8 mouse cellular contexts compared by ENCODE assay signal in the genomic region with DNA sequence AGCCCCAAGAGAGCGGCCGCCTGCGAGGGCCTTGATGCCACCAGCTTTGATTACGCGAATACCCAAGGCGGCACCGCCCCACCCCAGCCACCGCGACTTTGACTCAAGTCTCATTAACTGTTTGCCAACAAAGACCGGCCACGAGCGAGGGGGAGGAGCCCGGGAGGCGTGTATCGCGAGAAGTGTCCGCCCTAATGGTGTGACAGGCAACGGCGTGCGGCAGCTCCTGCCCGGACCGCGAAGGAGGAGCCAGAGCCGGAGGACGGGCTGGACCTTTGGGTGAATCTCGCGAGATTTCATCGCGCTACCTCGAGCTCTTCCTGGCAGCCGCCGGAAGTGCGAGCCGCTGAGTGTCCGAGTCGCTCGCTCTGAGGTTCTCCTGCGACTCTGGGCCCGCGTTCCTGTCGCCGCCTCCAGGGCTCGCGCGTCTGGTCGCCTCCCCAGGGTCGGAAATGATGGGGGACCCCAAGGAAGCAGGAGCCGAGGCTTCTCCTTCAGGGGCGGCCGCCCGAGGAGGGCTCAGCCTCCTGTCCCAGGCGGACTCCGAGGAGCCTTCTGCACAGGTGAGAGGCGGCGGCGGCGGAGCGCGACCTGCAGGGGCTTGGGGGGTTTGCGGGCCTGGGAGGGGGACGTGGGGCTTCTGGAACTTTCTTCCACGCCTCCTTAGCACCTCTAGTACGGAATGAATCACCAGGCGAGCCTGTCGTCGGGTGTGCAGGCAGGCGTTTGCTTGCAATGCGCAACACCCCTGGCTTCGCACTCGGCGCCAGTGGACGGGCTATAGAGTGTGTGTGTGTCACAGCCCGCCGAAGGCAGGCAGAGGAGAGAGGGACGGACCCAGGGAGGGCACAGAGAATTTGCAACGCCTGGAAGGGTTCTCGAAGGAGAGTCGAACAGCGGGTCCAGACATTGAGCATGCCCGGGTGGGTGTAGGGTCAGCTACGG. TPM values are rescaled to one million over a fixed set of nuclear protein-coding genes. Genes with fewer than 3 reads are reported as not detected.
DNase-seq lines count a peak whose midpoint lies in the region; ATAC-seq and TF ChIP-seq lines count a peak whose summit lies in the region.

A gene (plus strand): TSS at position 183 of the 945 bp plus-strand sequence.

- DNase-seq in G1E (ENCODE audit: low spot score), result peak; percentile 93
- DNase-seq in cerebellum, adult 18-20 months, result peak; percentile 94 to 97
- DNase-seq in heart, postnatal 36 days, result peak; percentile 94 to 95
- DNase-seq in layer of hippocampus, adult 2 months (ENCODE audit: low spot score in 2 of 2), result peak; percentile 93 to 97
- peak; percentile 100 for DNase-seq in lung, embryonic 14.5 days
- DNase-seq in thymus, adult 2 months, result peak; percentile 91

- WGBS in forebrain, embryonic 16.5 days, result under 1% methylated on average over 81 of the region's 81 CpGs
- under 1% methylated on average over 75 of the region's 81 CpGs for WGBS in lung, embryonic 14.5 days
- under 1% methylated on average over 81 of the region's 81 CpGs for WGBS in olfactory bulb, adult 2 months
- WGBS in thymus, adult 2 months, result under 1% methylated on average over 81 of the region's 81 CpGs

- peaks cover 2% of the 10 kb centered on the region; the same call in 1 of the 2 replicates for H3K27me3 ChIP-seq in G1E (ENCODE audit: insufficient read depth, low read length)
- no peaks in the 10 kb centered on the region for H3K27me3 ChIP-seq in forebrain, embryonic 16.5 days (replicated peaks; ENCODE audit: control insufficient read depth, insufficient read depth, low read length)
- no peaks in the 10 kb centered on the region for H3K27me3 ChIP-seq in lung, embryonic 14.5 days (ENCODE audit: insufficient read depth, low read length)
- no peaks in the 10 kb centered on the region for H3K27me3 ChIP-seq in thymus, adult 2 months (ENCODE audit: control insufficient read depth, insufficient read depth, low read length)

- peaks cover 19% of the 10 kb centered on the region for H3K4me1 ChIP-seq in G1E (ENCODE audit: insufficient read depth, low read depth, low read length)
- H3K4me1 ChIP-seq in forebrain, embryonic 16.5 days (replicated peaks; ENCODE audit: control insufficient read depth, insufficient read depth, low read length), result peaks cover 16% of the 10 kb centered on the region
- no peaks in the 10 kb centered on the region for H3K4me1 ChIP-seq in lung, embryonic 14.5 days (ENCODE audit: insufficient read depth)
- H3K4me1 ChIP-seq in olfactory bulb, adult 2 months (ENCODE audit: control insufficient read depth, insufficient read depth, low read length), result peaks cover 3% of the 10 kb centered on the region
- peaks cover 6% of the 10 kb centered on the region for H3K4me1 ChIP-seq in thymus, adult 2 months (replicated peaks; ENCODE audit: control insufficient read depth, insufficient read depth, low read length)

- H3K4me3 ChIP-seq in G1E (ENCODE audit: low read depth, low read length), result peak within 1 kb of the TSS; percentile 94
- H3K4me3 ChIP-seq in forebrain, embryonic 16.5 days (replicated peaks; ENCODE audit: low read length), result peak within 1 kb of the TSS; percentile 90
- H3K4me3 ChIP-seq in layer of hippocampus, adult 2 months, result peak within 1 kb of the TSS; percentile 87
- peak within 1 kb of the TSS; percentile 83 for H3K4me3 ChIP-seq in lung, embryonic 14.5 days (ENCODE audit: low read depth, low read length)
- peak within 1 kb of the TSS; percentile 81 for H3K4me3 ChIP-seq in olfactory bulb, adult 2 months (ENCODE audit: insufficient read depth, low read depth, low read length)
- H3K4me3 ChIP-seq in thymus, adult 2 months (ENCODE audit: control insufficient read depth, insufficient read depth, low read length), result peak within 1 kb of the TSS; percentile 73

- peaks cover 34% of the 10 kb centered on the region for H3K36me3 ChIP-seq in G1E (replicated peaks)
- H3K36me3 ChIP-seq in forebrain, embryonic 16.5 days (ENCODE audit: control insufficient read depth, insufficient read depth), result peaks cover 18% of the 10 kb centered on the region
- H3K36me3 ChIP-seq in lung, embryonic 14.5 days (ENCODE audit: insufficient read depth), result peaks cover 32% of the 10 kb centered on the region
- H3K36me3 ChIP-seq in thymus, adult 2 months (ENCODE audit: control insufficient read depth, insufficient read depth, low read length), result peaks cover 19% of the 10 kb centered on the region

- H3K9ac ChIP-seq in forebrain, embryonic 16.5 days (replicated peaks; ENCODE audit: low read depth, low read length), result peak within 1 kb of the TSS; percentile 90
- peak within 1 kb of the TSS; percentile 88 for H3K9ac ChIP-seq in lung, embryonic 14.5 days

- no peaks in the 10 kb centered on the region for H3K9me3 ChIP-seq in G1E (replicated peaks)
- H3K9me3 ChIP-seq in forebrain, embryonic 16.5 days (ENCODE audit: control insufficient read depth, low read length), result no peaks in the 10 kb centered on the region
- no peaks in the 10 kb centered on the region for H3K9me3 ChIP-seq in lung, embryonic 14.5 days (ENCODE audit: low read depth, low read length)

- no peak for TF ChIP-seq CTCF in G1E (IDR thresholded peaks at IDR 0.05; ENCODE audit: low read depth, low read length)
- TF ChIP-seq CTCF in layer of hippocampus, adult 2 months (conservative IDR thresholded peaks at IDR 0.05), result no peak
- TF ChIP-seq CTCF in lung, embryonic 14.5 days (IDR thresholded peaks at IDR 0.05; ENCODE audit: low read depth), result no peak
- TF ChIP-seq CTCF in olfactory bulb, adult 2 months (IDR thresholded peaks at IDR 0.05; ENCODE audit: insufficient read depth, low read depth, low read length), result no peak
- 0 out of 2 replicates have a peak, but pooled peaks have one; percentile 7 for TF ChIP-seq CTCF in thymus, adult 2 months (IDR thresholded peaks at IDR 0.05; ENCODE audit: borderline replicate concordance, control insufficient read depth, extremely low read depth, insufficient read depth, low read length, poor library complexity)

- peak; percentile 60 for TF ChIP-seq POLR2A in olfactory bulb, adult 2 months (IDR thresholded peaks at IDR 0.05; ENCODE audit: insufficient read depth, low read depth, low read length)
- peak; percentile 80; the same call in 1 of the 2 replicates for TF ChIP-seq POLR2A in thymus, adult 2 months (IDR thresholded peaks at IDR 0.05; ENCODE audit: control insufficient read depth, extremely low read depth, insufficient read depth, low read length, poor library complexity)

- peak within 1 kb of the TSS; percentile 90 for H3K4me2 ChIP-seq in forebrain, embryonic 16.5 days (ENCODE audit: low read length)
- peak within 1 kb of the TSS; percentile 81 for H3K4me2 ChIP-seq in lung, embryonic 14.5 days

- peak; percentile 98 for ATAC-seq in G1E (ENCODE audit: extremely low read depth, insufficient number of reproducible peaks, low FRiP score, poor library complexity, severe bottlenecking)
- ATAC-seq in forebrain, embryonic 16.5 days, result peak; percentile 98
- peak; percentile 98 for ATAC-seq in lung, embryonic 14.5 days (ENCODE audit: insufficient read depth)

- H3K27ac ChIP-seq in forebrain, embryonic 16.5 days (ENCODE audit: low read length), result peak within 1 kb of the TSS; percentile 84
- H3K27ac ChIP-seq in layer of hippocampus, adult 2 months, result peak within 1 kb of the TSS; percentile 95
- H3K27ac ChIP-seq in lung, embryonic 14.5 days (ENCODE audit: low read depth), result peak within 1 kb of the TSS; percentile 91
- H3K27ac ChIP-seq in olfactory bulb, adult 2 months (ENCODE audit: insufficient read depth, low read depth, low read length), result peak within 1 kb of the TSS; percentile 66
- H3K27ac ChIP-seq in thymus, adult 2 months (ENCODE audit: control insufficient read depth, insufficient read depth, low read length), result peak within 1 kb of the TSS; percentile 38

- intact Hi-C loops in heart, postnatal 36 days (cut with DNase I), result loop anchor here (5.0 to 10.0 kb wide), 5 partner anchors 450 to 983 kb away; a partner anchor contains a TSS

RNA-seq across cellular contexts. Expression of the gene that starts here (rescaled TPM):
- 21.5 and 61.4 TPM in 2 replicates for total RNA-seq in G1E (2014; fragmentation: Nextera tagmentation)
- total RNA-seq in G1E (2017), result 31.1 and 36.3 TPM in 2 replicates
- polyA plus RNA-seq in G1E (2012), result 5.5 and 6.2 TPM in 2 replicates
- 25.0 and 29.7 TPM in 2 replicates for polyA plus RNA-seq in forebrain, embryonic 16.5 days (2015; fragmentation: Nextera tagmentation; extraction: Ambion mirVana)
- total RNA-seq in heart, postnatal 36 days (2021), result 10 to 100 TPM; 10.4 to 11.2 TPM
- 10 to 100 TPM; 29.0 to 30.5 TPM for total RNA-seq in layer of hippocampus, adult 2 months (2021)
- 22.8 and 25.0 TPM in 2 replicates for polyA plus RNA-seq in lung, embryonic 14.5 days (2014; fragmentation: Nextera tagmentation; extraction: Ambion mirVana)
- polyA plus RNA-seq in olfactory bulb, adult 2 months (2012; ENCODE audit: insufficient read depth, insufficient read length, low replicate concordance, missing spikeins), result not detected in 2 replicates
- 15.7 and 17.7 TPM in 2 replicates for polyA plus RNA-seq in thymus, adult 2 months (2012; rRNA removed)

Comparison
In these comparisons a context has a peak if more than half of its experiments do, and no peak if none do; other contexts are left out.
1. Peak in every context shown above with its lines: DNase-seq, ATAC-seq, H3K4me3 ChIP-seq and H3K27ac ChIP-seq.
2. H3K27ac ChIP-seq: peak in every context shown above with its lines; median percentile 95 in layer of hippocampus, adult 2 months; 91 in lung, embryonic 14.5 days; 84 in forebrain, embryonic 16.5 days; 66 in olfactory bulb, adult 2 months; 38 in thymus, adult 2 months.